Mouse (Mus musculus) regulatory T cell (primary cell): ENCODE measurements around the gene Nomo1.

Experiments used
- in situ Hi-C: fragments of 300-600 bp; cut with MboI, MseI; formaldehyde crosslinking; loops from one replicate; pipeline ENCODE4 v1.15.1; 2025; ENCODE audit warnings: high pct_unique_total_duplicates

Nomo1 gene

DNA sequence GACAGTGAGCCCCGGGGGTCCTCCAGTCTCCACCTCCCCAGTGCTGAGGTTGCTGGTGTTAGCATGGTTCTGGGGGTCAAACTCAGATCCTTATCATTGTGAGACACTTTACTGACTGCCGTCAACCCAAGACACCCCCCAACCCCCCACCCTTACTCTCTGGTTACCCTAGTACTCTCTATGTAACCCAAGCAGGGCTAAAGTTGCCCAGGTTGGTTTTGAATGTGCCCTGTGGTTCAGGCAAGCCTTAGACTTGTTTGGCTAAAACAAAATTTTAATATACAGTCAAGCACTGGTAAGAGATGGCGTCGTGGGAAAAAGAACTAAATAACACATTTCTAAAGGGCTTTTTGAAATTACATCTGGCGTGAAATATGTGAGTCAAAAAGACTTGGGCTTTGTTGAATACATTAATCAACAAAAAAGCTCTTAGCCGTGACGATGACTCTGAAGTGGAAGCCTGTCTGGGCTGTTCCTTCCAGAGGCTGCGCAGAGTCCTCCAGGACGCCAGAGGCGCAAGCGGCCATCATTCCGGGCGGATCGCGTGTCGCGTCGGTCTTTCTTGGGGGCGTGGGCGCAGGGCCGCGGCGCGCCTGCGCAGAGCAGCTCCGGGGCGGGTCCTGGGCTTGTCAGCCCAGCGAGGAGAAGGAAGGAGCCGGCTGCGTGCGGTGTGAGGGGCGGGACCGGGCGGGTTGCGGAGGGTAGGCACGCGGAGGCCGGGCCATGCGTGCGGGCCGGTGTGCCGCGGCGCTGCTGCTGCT is at the start of gene Nomo1:
Nomo1 (plus strand) TSS at position 590 of the 761 bp plus-strand sequence.
- in situ Hi-C loops: no loop called here

- in situ Hi-C loops: no loop called here
These were observed 46.6 kb upstream of the Nomo1 start for GRCm38 (mm10) chr7:45986893-45987292.

DNA sequence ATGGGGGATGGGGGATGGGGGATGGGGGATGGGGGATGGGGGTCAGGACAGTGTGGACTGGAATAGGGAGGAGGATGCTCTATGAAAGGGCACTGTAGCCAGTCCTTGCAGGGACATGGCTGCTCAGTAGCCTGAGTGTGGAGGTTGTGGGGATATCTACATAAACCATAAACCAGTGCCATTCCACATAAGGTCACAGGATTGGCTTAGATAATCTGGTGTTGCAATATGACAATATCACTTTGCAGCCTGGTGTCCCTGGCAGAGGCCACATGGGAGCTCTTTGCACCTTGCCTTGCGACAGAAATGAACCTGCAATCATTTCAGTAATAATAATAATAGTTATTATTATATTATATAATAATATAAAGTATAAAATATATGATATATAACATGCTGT is 45.2 kb upstream of the Nomo1 start:
- in situ Hi-C loops: no loop called here

- in situ Hi-C loops: loop anchor here (10.0 kb wide), 1 partner anchor 612 kb away; no protein-coding TSS in a partner anchor
These were observed 41.0 kb upstream of the Nomo1 start for GRCm38 (mm10) chr7:45992470-45992869.

DNA sequence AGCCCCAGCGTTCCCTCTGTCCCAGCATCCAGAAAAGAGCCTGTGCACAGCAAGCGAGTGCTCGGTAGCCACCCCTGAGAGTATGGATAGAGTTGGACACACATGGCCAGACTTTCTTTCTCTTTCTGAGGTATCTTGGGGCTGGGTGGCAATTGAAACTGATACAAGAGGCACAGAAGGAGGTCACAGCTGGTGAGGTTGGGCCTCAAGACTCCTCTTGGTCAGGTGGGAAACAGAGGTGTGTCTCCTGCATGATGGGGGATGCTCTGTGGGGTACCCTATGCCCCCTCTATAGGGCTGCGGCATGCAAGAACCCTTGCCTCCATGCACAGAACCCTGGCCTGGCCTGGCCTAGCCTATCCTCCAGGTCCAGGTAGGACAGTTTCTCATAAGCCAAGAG is 32.9 kb upstream of the Nomo1 start:
- in situ Hi-C loops: no loop called here

- in situ Hi-C loops: no loop called here
These were observed 30.8 kb upstream of the Nomo1 start for GRCm38 (mm10) chr7:46002748-46003147.

DNA sequence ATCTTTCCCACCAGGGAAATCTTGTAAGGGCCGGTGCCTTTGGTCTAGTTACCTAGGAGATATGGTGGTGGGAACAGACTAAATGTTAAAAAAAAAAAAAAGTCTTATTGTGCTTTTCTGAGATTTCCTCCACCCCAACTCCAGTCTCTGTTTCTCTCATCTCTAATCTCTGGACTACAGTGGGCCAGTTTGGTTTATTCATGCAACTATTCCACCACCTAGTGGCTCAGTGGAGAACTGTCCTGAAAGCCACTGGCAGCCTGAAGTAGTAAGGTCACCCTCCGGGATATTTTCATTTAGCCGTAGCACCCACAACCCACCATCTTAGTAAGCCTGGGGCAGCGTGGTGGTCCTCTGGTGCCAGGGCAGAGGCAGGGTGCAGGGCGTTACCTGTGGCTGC is 23.9 kb upstream of the Nomo1 start:
- in situ Hi-C loops: no loop called here

- in situ Hi-C loops: loop anchor here (10.0 kb wide), 1 partner anchor 1387 kb away; no protein-coding TSS in a partner anchor
These were observed 21.4 kb upstream of the Nomo1 start for GRCm38 (mm10) chr7:46012121-46012520.

DNA sequence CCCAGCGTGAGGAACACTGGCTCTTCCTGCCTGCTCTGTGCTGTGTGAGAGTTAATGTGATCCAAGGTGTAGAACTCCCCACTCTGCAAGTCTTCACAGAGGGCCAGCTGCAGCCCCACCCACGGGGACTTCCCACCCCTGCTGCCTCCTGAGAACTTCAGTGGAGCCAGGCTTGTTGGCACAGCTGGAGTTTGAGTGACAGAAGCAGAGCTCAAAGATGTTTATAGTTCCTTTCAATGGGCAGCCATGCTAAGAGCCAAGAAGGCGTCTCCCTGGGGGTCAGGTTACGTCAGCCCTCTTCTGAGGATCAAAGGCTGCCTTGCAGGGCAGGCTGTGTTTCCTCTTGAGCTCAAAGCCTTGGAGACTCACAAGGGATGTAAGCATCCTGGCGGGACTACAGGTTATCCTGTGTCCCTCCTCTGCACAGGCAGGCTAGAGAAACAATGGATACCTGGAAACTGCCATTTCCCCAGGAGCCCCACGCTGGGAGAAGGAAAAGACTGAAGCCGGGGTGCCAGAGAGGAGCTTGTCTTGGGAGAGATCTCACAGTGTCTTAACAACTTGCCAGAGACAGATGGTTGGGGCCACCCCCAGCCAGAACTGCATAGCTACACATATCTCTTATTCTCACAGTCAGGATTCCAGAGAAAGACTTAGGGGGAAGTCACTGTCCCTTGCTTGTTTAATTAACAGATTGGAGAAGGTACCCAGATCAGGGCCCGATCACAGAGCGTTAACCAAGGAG is 20.1 kb upstream of the Nomo1 start:
- in situ Hi-C loops: loop anchor here (10.0 kb wide), 1 partner anchor 1389 kb away; no protein-coding TSS in a partner anchor

DNA sequence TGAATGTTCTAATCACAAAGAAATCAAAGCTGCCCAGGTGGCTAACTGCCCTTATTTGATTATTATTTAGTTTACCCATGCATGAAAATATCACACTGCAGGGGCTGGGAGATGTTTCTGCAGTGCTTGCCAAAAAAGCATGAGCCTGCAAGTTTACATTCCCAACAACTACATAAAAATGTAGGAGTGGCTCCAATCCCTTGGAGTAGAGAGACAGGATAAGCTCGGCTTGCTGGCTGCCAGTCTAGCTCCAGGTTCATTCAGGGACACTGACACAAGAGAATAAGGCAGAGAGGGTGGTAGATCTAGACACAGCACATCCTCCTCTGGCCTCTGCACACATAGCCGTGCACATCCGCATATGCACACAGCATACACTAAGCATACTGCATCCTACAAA is 13.9 kb upstream of the Nomo1 start:
- in situ Hi-C loops: loop anchor here (10.0 kb wide), 1 partner anchor 1395 kb away; no protein-coding TSS in a partner anchor

DNA sequence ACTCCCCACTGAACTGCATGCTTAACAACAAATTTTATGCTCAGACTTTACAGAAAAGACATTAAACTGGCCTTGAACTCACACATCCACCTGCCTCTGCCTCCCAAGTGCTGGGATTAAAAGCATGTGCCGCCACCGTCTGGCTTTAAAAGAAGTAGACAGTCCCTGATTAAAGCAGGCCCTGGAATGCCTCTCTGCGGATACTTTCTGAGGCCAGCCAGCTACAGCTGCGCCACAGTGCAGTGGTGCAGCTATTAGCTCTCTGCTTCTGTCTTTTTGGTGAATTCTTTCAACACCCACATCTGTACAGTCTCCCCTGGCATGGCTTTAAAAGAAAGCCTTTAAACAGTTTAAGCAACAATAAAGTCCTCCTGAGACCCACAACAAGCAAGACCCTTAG is 11.5 kb upstream of the Nomo1 start:
- in situ Hi-C loops: no loop called here

DNA sequence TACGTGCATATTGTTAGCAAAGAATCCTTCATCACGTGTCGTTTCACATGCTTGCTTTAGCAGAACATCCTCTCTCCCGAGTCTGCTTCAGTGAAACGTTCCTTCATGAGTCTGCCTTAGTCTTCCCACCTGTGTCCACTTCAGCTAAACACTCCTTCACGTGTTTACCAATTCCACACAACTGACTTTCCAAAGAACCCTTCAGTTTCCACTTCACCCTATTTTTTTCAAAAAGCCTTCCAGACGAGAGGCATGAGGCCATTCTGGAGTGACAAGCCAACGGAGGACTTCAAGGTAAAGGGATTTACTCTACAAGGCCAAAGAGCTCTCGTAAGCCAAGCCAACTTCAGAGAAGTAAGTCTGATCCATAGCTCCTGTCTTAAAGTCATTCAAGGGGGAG is 8.1 kb upstream of the Nomo1 start:
- in situ Hi-C loops: loop anchor here (5.0 kb wide), 1 partner anchor 293 kb away; no protein-coding TSS in a partner anchor

DNA sequence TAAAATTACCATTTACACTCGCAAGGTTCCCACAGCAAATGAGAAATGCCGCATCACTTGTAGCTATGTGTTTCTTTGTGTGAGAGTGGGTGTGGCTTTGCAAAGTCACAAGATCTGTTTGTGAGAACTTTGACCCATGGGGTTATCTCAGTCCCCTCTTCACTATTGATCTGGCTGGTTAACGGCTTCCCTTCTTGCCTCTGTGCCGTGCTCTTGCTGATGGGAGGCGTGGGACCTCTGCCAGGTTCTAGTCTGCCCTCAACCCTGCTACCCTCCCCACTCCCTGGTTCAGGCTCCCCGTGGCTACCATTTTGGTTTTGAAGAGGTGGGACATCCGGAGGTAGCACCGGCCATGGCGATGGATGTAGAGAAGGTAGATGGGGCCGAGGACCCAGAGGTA is 4.8 kb upstream of the Nomo1 start:
- in situ Hi-C loops: loop anchor here (5.0 kb wide), 1 partner anchor 296 kb away; no protein-coding TSS in a partner anchor

GRCm38 (mm10) chr7:46029299-46030144 is 4.0 kb upstream of the Nomo1 start:
- in situ Hi-C loops: loop anchor here (5.0 kb wide), 1 partner anchor 297 kb away; no protein-coding TSS in a partner anchor

DNA sequence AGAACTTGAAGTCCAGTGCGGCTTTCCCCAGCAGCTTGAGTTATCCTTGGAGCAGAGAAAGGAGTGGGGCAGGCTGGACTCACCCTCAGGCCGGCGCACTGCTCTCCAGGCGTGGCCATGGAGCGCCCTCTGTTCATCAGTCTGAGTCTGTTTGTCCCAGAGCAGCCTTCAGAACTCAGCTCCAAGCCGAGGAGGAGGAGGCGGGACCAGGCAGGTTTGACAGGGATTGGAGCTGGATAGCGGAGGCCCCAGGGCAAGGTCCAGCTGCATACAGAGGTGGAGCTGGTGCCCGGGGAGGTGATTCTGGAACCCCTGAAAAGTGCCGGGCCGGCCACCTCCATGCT is 3.4 kb upstream of the Nomo1 start, which contains the start of gene Abcc6:
Abcc6 (minus strand) TSS at position 158 of the 344 bp plus-strand sequence.
- in situ Hi-C loops: no loop called here

GRCm38 (mm10) chr7:46031075-46031474 is 2.4 kb upstream of the Nomo1 start:
- in situ Hi-C loops: no loop called here

- in situ Hi-C loops: no loop called here
These were observed 406 bp downstream of the Nomo1 start for GRCm38 (mm10) chr7:46033870-46034337.

DNA sequence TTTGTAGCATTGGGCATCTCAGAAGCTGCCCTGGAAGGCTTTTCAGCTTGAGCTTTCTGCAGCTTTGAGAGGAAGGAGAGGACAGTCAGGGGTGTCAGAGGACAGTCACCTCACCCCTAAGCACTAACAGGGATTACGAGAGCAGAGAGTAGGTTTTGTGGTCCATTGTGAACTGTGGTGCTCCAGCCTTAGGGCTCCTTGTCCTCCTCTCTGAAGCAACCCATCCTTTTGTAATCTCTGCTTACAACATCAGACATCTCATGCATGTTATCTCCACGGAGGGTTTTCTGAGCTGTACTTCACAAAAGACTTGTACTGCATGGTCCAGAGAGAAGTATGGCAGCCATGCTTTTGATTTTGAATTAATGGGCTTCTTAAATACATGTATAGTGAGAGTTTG is 1.5 kb downstream of the Nomo1 start:
- in situ Hi-C loops: no loop called here

- in situ Hi-C loops: no loop called here
These were observed 2.0 kb downstream of the Nomo1 start for GRCm38 (mm10) chr7:46035468-46035867.

- in situ Hi-C loops: no loop called here
These were observed 3.9 kb downstream of the Nomo1 start for GRCm38 (mm10) chr7:46037433-46037832.

GRCm38 (mm10) chr7:46039873-46040272 is 6.4 kb downstream of the Nomo1 start:
- in situ Hi-C loops: no loop called here

DNA sequence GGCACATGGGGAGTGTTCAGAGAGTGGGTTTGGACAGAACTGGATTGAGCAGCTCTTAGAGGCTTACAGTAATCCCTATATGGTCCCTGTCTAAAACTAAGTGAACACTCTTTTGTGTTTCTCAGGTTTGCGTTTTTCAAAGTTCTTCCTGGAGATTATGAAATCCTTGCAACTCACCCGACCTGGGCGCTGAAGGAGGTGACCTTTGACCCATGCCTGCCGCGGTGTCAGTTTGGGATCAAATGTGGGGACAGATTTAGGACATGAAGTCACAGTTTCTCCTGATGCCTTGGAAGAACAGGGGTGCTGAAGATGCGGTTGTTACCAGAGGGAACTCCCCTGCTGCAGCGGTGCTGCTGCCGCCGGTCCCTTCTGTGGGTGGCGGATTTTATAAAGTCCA is 10.6 kb downstream of the Nomo1 start:
- in situ Hi-C loops: no loop called here
